Mouse (Mus musculus): Measurements from ENCODE around the gene Zyg11b.
A peak's percentile ranks its signal among the peaks of the same experiment; 100 is the strongest.

Zyg11b gene

GRCm38 (mm10) chr4:108300670-108301373 lies at the start of gene Zyg11b:
TSS of gene Zyg11b (minus strand) at chr4:108301096.
- DNase-seq (ENCODE audit: low read depth, low spot score) = peak; percentile 97

GRCm38 (mm10) chr4:108349836-108350547 lies 49.1 kb upstream of the Zyg11b start:
- DNase-seq (ENCODE audit: low read depth, low spot score) = peak; percentile 62

- DNase-seq (ENCODE audit: low read depth, low spot score) = no peak
Measured at GRCm38 (mm10) chr4:108349064-108349463, 48.2 kb upstream of the Zyg11b start.

- DNase-seq (ENCODE audit: low read depth, low spot score) = no peak
Measured at GRCm38 (mm10) chr4:108348256-108348875, 47.5 kb upstream of the Zyg11b start.

- DNase-seq (ENCODE audit: low read depth, low spot score) = no peak
Measured at GRCm38 (mm10) chr4:108347111-108347510, 46.2 kb upstream of the Zyg11b start.

GRCm38 (mm10) chr4:108345826-108346225 lies 44.9 kb upstream of the Zyg11b start:
- DNase-seq (ENCODE audit: low read depth, low spot score) = no peak

GRCm38 (mm10) chr4:108344631-108345083 lies 43.8 kb upstream of the Zyg11b start:
- DNase-seq (ENCODE audit: low read depth, low spot score) = no peak

GRCm38 (mm10) chr4:108339277-108339690 lies 38.4 kb upstream of the Zyg11b start:
- DNase-seq (ENCODE audit: low read depth, low spot score) = peak; percentile 85

- DNase-seq (ENCODE audit: low read depth, low spot score) = peak; percentile 61
Measured at GRCm38 (mm10) chr4:108338811-108339210, 37.9 kb upstream of the Zyg11b start.

- peak; percentile 54 for DNase-seq (ENCODE audit: low read depth, low spot score)
Measured at GRCm38 (mm10) chr4:108338321-108338733, 37.4 kb upstream of the Zyg11b start.

- peak; percentile 65 for DNase-seq (ENCODE audit: low read depth, low spot score)
Measured at GRCm38 (mm10) chr4:108337817-108338216, 36.9 kb upstream of the Zyg11b start.

- DNase-seq (ENCODE audit: low read depth, low spot score) = no peak
Measured at GRCm38 (mm10) chr4:108336765-108337164, 35.9 kb upstream of the Zyg11b start.

GRCm38 (mm10) chr4:108335413-108335812 lies 34.5 kb upstream of the Zyg11b start:
- no peak for DNase-seq (ENCODE audit: low read depth, low spot score)

- DNase-seq (ENCODE audit: low read depth, low spot score) = no peak
Measured at GRCm38 (mm10) chr4:108332041-108332440, 31.1 kb upstream of the Zyg11b start.

GRCm38 (mm10) chr4:108329840-108330239 lies 28.9 kb upstream of the Zyg11b start:
- DNase-seq (ENCODE audit: low read depth, low spot score) = no peak

GRCm38 (mm10) chr4:108327730-108328484 lies 27.0 kb upstream of the Zyg11b start, which contains the start of gene Coa7:
TSS of gene Coa7 (plus strand) at chr4:108328140.
- DNase-seq (ENCODE audit: low read depth, low spot score) = peak; percentile 98

- DNase-seq (ENCODE audit: low read depth, low spot score) = peak; percentile 83
Measured at GRCm38 (mm10) chr4:108327071-108327579, 26.2 kb upstream of the Zyg11b start.

GRCm38 (mm10) chr4:108323588-108323987 lies 22.7 kb upstream of the Zyg11b start:
- DNase-seq (ENCODE audit: low read depth, low spot score) = no peak

- peak; percentile 36 for DNase-seq (ENCODE audit: low read depth, low spot score)
Measured at GRCm38 (mm10) chr4:108320627-108321380, 19.9 kb upstream of the Zyg11b start.

- DNase-seq (ENCODE audit: low read depth, low spot score) = peak; percentile 85
Measured at GRCm38 (mm10) chr4:108319747-108320146, 18.9 kb upstream of the Zyg11b start.

Measured in ZHBTc4 (cell line).